Mouse (Mus musculus) CD8-positive naive resting alpha-beta T cell, adult 2 months (primary cell): ENCODE data around the gene Ptcra.
"Not testable (repeated sequence)": the region's sequence is repeated elsewhere in the genome, so short reads cannot be mapped to it uniquely, and the experiment has no call there.

Experiments used
- DNase-seq, 2 experiments: peaks; one replicate each; pipeline ENCODE4 v3.0.0; 2022; ENCODE audit warnings: low read depth in 2 of 2, low spot score in 2 of 2

The Ptcra gene

GRCm38 (mm10) chr17:46763544-46763943, at the start of gene Ptcra:
Gene Ptcra, minus strand, starts transcription at chr17:46763712.
- no peak for DNase-seq

GRCm38 (mm10) chr17:46812442-46812841, 48.9 kb upstream of the Ptcra start:
- no peak for DNase-seq

- no peak for DNase-seq
Measured at GRCm38 (mm10) chr17:46810672-46811071, 47.2 kb upstream of the Ptcra start.

- DNase-seq, result no peak
Measured at GRCm38 (mm10) chr17:46809131-46809830, 45.8 kb upstream of the Ptcra start.

- no peak for DNase-seq
Measured at GRCm38 (mm10) chr17:46808376-46808775, 44.9 kb upstream of the Ptcra start.

- DNase-seq, result no peak
Measured at GRCm38 (mm10) chr17:46801761-46802160, 38.2 kb upstream of the Ptcra start.

GRCm38 (mm10) chr17:46799680-46800079, 36.2 kb upstream of the Ptcra start:
- DNase-seq, result no peak

GRCm38 (mm10) chr17:46797386-46797785, 33.9 kb upstream of the Ptcra start:
- DNase-seq, result no peak

- DNase-seq, result no peak
Measured at GRCm38 (mm10) chr17:46796743-46797142, 33.2 kb upstream of the Ptcra start.

GRCm38 (mm10) chr17:46792963-46793362, 29.5 kb upstream of the Ptcra start:
- DNase-seq, result no peak

GRCm38 (mm10) chr17:46787974-46788373, 24.5 kb upstream of the Ptcra start:
- not testable (repeated sequence) for DNase-seq

- DNase-seq, result no peak
Measured at GRCm38 (mm10) chr17:46786952-46787351, 23.4 kb upstream of the Ptcra start.

- no peak for DNase-seq
Measured at GRCm38 (mm10) chr17:46783222-46783565, 19.7 kb upstream of the Ptcra start.

GRCm38 (mm10) chr17:46782341-46783221, 19.1 kb upstream of the Ptcra start, which contains the start of gene Rpl7l1:
Gene Rpl7l1, minus strand, starts transcription at chr17:46782672.
- DNase-seq, result peak; percentile 90 to 91

- DNase-seq, result no peak
Measured at GRCm38 (mm10) chr17:46781876-46782275, 18.4 kb upstream of the Ptcra start.

- DNase-seq, result no peak
Measured at GRCm38 (mm10) chr17:46776087-46776486, 12.6 kb upstream of the Ptcra start.

- no peak for DNase-seq
Measured at GRCm38 (mm10) chr17:46775070-46775469, 11.6 kb upstream of the Ptcra start.

GRCm38 (mm10) chr17:46774131-46774472, 10.6 kb upstream of the Ptcra start:
- no peak for DNase-seq

GRCm38 (mm10) chr17:46773278-46774130, 10.0 kb upstream of the Ptcra start:
- DNase-seq, result no peak

GRCm38 (mm10) chr17:46772404-46773277, 9.1 kb upstream of the Ptcra start, which contains the start of gene 2310039H08Rik:
Gene 2310039H08Rik, plus strand, starts transcription at chr17:46772635.
- DNase-seq, result peak; percentile 59 to 75
